Mouse (Mus musculus) hindbrain, postnatal 0 days (tissue): ENCODE results near the gene Cdc20. TPM values are rescaled to one million over a fixed set of nuclear protein-coding genes. Genes with fewer than 3 reads are reported as not detected.
A peak's percentile ranks its signal among the peaks of the same experiment; 100 is the strongest.

Experiments
- ATAC-seq: fragments of 200-750 bp; cut with Nextera tagmentation; 2 replicates; pipeline ENCODE4 v1.8.0; 2017; ENCODE audit warnings: mild to moderate bottlenecking, moderate TSS enrichment, moderate library complexity
- DNase-seq: peaks from one replicate; pipeline ENCODE4 v3.0.0-alpha.2; 2015; ENCODE audit warnings: low spot score
- H3K27ac ChIP-seq: fragments of 300-500 bp; sonication (generic); 2 replicates; pipeline ENCODE4 v1.5.1; 2014; ENCODE audit warnings: mild to moderate bottlenecking
- H3K27me3 ChIP-seq: fragments of 300-500 bp; sonication (generic); 2 replicates; pipeline ENCODE4 v1.6.1; 2014; ENCODE audit warnings: low read length, mixed read lengths; ENCODE audit not compliant: insufficient read depth
- H3K36me3 ChIP-seq: fragments of 300-500 bp; sonication (generic); 2 replicates; pipeline ENCODE4 v1.6.1; 2014; ENCODE audit warnings: low read length, mixed read lengths; ENCODE audit not compliant: insufficient read depth
- H3K4me1 ChIP-seq: fragments of 300-500 bp; sonication (generic); 2 replicates; pipeline ENCODE4 v1.6.1; 2014; ENCODE audit warnings: antibody characterized with exemption, low read length, mixed read lengths; ENCODE audit not compliant: insufficient read depth
- H3K4me2 ChIP-seq: fragments of 300-500 bp; sonication (generic); 2 replicates; pipeline ENCODE4 v1.6.1; 2014; ENCODE audit warnings: low read depth, mild to moderate bottlenecking, low read length, moderate library complexity, mixed read lengths
- H3K4me3 ChIP-seq: fragments of 300-500 bp; sonication (generic); 2 replicates; pipeline ENCODE4 v1.5.1; 2014; ENCODE audit warnings: low read length
- H3K9ac ChIP-seq: fragments of 300-500 bp; sonication (generic); replicated peaks from 2 replicates; pipeline ENCODE4 v1.6.1; 2014; ENCODE audit warnings: mild to moderate bottlenecking, low read length, moderate library complexity, mixed read lengths
- H3K9me3 ChIP-seq: fragments of 300-500 bp; sonication (generic); 2 replicates; pipeline ENCODE4 v1.6.1; 2016; ENCODE audit warnings: low read length, mixed read lengths
- CTCF ChIP-seq: IDR thresholded peaks from 2 replicates; pipeline ENCODE4 v1.5.1; 2016; ENCODE audit warnings: antibody characterized with exemption, control low read depth, low read depth
- WGBS: fragments of 180-500 bp; shearing (Covaris S2); extraction: QIAGEN DNeasy Blood & Tissue Kit; methylation state at CpG from one replicate; pipeline ENCODE4 v1.1.7; 2014; 5-methylcytosine and 5-hydroxymethylcytosine counted together
- polyA plus RNA-seq: library from polyadenylated mRNA; unstranded; fragments of >200 nt; fragmentation: Nextera tagmentation; extraction: Ambion mirVana; gene quantifications from 2 replicates; pipeline ENCODE4 v1.2.1, GENCODE M21; 2015
- total RNA-seq: library from RNA; depleted of rRNA; stranded (reverse); fragments of >200 nt; gene quantifications from 2 replicates; pipeline ENCODE4 v1.2.3, GENCODE M21; 2014

The Cdc20 gene
- total and polyA plus RNA-seq, 2 experiments from 2014 or later, result 36.3 to 40.7 TPM

DNA sequence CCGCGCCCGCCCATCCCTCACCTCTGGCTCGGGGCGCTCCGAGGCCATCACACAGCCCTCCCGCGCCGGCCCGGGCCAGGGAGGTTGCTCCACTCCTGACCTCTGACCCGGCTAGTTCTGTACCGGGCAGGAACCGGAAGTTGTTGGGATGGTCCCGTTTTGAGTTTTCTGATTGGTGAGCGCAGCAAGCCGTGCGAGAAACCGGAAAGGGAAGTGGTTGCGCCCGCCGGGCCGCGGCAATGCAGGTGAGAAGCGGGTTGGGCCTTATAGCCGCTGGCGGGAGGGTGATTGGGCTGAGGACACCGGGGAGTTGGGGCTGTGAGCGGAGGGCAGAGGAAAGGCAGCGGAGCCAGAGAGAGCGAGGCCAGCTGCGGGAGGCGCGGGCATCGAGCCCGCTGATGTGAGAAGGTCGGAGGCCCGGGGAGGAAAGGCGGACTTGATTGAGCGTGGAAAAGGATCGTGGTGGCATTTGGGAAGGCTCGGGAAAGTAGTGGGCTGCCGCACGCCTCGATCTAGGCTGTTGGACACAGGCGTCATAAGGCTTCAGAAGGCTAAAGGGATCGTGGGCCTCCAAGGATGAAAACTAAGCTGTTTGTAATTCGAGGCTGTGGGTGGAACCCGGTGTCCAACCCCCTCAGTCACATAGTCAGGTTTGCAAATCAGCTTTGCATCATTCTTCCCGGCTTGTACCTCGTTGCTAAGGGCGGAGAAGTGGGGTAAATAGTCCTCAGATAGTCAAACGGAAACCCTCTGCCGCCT is 27.8 kb downstream of the Cdc20 start, which contains the start of the genes Szt2 and Med8:
Gene Szt2, minus strand, starts transcription at position 132 of the 759 bp plus-strand sequence.
Gene Med8, plus strand, starts transcription at position 196 of the 759 bp plus-strand sequence.
- H3K4me1 ChIP-seq, result peaks cover 13% of the 10 kb centered on the region; the same call in 1 of the 2 replicates
- H3K4me3 ChIP-seq, result peak within 1 kb of the TSS; percentile 91
- H3K9ac ChIP-seq, result peak within 1 kb of the TSS; percentile 90
- H3K27ac ChIP-seq, result peak within 1 kb of the TSS; percentile 83
- no peaks in the 10 kb centered on the region for H3K9me3 ChIP-seq
- under 1% methylated on average over 53 of the region's 53 CpGs for WGBS
- ATAC-seq (peak; percentile 96), DNase-seq (peak; percentile 96)
- no peak for TF ChIP-seq CTCF
- peaks cover 31% of the 10 kb centered on the region for H3K36me3 ChIP-seq
- H3K4me2 ChIP-seq, result peak within 1 kb of the TSS; percentile 89
- no peaks in the 10 kb centered on the region for H3K27me3 ChIP-seq

DNA sequence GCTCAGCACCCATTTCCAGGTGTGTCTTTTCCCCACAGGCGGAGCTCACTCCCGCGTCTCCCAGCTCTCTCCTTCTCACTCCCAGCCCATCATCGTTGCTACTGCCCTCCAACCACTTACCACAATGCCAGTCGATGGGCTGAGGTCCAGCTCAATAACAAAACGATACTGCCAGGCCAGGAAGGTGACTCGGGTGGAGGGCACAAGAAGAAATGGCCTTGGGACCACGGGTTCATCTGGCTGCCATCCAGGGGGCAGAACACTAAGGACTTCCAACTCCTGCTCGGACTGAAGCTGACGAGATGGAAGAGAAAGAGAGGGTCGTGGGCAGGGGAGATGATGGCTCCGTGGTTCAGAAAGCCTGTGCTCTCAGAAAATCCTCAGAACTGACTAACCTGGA is 34.5 kb downstream of the Cdc20 start:
- TF ChIP-seq CTCF, result no peak
- no peak overlapping the region for H3K27ac ChIP-seq
- H3K9me3 ChIP-seq, result no peaks in the 10 kb centered on the region
- WGBS, result 92% methylated on average over 12 of the region's 12 CpGs
- ATAC-seq (no peak), DNase-seq (no peak)
- H3K4me1 ChIP-seq, result no peaks in the 10 kb centered on the region
- no peak overlapping the region for H3K9ac ChIP-seq
- H3K4me3 ChIP-seq, result no peak overlapping the region
- H3K27me3 ChIP-seq, result no peaks in the 10 kb centered on the region
- peaks cover 53% of the 10 kb centered on the region for H3K36me3 ChIP-seq
- no peak overlapping the region for H3K4me2 ChIP-seq

DNA sequence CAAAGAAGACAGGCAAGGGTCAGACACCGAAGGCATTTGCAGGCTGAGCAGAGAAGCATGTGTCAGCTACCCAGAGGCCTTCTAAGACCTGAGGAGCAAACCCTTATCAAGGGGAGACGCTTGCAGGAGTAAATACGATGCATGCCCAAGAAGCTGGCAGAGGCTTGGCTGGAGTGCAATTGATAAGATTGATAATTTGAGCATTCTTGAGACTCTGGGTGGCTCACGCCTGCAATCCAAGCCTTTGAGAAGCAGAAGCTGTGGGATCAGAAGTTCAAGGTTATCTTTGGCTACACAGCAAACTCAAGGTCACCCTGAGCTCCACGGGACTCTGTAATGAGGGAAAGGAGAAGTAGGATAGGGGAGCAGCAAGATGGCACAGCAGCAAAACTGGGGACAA is 35.2 kb downstream of the Cdc20 start:
- Histone ChIP-seq H3K27ac (no peak overlapping the region), H3K4me2 (no peak overlapping the region), H3K4me1 (no peaks in the 10 kb centered on the region), H3K4me3 (no peak overlapping the region), H3K27me3 (no peaks in the 10 kb centered on the region), H3K36me3 (peaks cover 60% of the 10 kb centered on the region), H3K9ac (no peak overlapping the region), H3K9me3 (no peaks in the 10 kb centered on the region)
- no peak for ATAC-seq
- WGBS, result 89% methylated on average over 5 of the region's 5 CpGs
- DNase-seq, result no peak
- TF ChIP-seq CTCF, result no peak

DNA sequence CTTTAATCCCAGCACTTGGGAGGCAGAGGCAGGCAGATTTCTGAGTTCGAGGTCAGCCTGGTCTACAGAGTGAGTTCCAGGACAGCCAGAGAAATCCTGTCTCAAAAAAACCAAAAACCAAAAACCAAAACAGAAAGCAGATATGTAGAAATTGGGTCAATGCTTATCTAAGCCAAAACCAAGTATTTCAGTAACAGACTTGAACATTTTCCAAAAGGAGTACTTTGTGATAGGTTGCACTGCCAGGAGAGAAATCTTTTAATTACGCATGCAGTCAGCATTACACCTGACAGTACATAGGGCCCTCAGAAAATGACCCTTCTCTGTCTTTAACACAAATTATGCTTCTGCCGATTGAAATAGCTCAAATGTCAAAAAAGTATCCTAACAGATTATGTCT is 35.7 kb downstream of the Cdc20 start:
- H3K4me1 ChIP-seq, result no peaks in the 10 kb centered on the region
- H3K9me3 ChIP-seq, result no peaks in the 10 kb centered on the region
- WGBS, result 96% methylated on average over 3 of the region's 3 CpGs
- no peaks in the 10 kb centered on the region for H3K27me3 ChIP-seq
- no peak overlapping the region for H3K4me3 ChIP-seq
- DNase-seq, result no peak
- no peak for ATAC-seq
- H3K9ac ChIP-seq, result no peak overlapping the region
- no peak for TF ChIP-seq CTCF
- H3K4me2 ChIP-seq, result no peak overlapping the region
- no peak overlapping the region for H3K27ac ChIP-seq
- H3K36me3 ChIP-seq, result peaks cover 65% of the 10 kb centered on the region

DNA sequence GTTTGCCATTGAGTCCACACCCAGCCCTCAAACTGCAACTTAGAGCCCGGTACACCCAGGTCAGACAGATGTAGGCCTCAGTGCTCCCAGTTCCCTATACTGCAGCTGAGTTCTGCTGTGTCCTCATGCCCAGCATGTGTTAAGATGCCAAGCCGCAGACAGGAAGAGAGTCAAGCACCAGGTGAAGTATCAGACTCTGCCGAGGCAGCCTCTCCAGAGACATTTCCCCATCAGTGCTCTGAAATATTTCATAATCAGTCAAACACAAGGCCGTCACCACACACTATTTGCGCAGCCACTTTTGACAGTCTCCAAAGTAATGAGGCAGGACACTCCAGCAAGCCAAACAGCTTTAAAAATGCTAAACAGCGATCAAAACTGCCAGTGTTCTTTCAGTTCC is 38.8 kb downstream of the Cdc20 start:
- ATAC-seq, result no peak
- TF ChIP-seq CTCF, result no peak
- no peak overlapping the region for H3K27ac ChIP-seq
- H3K9ac ChIP-seq, result no peak overlapping the region
- DNase-seq, result no peak
- H3K36me3 ChIP-seq, result peaks cover 79% of the 10 kb centered on the region
- 95% methylated on average over 6 of the region's 6 CpGs for WGBS
- H3K4me2 ChIP-seq, result no peak overlapping the region
- H3K4me3 ChIP-seq, result no peak overlapping the region
- no peaks in the 10 kb centered on the region for H3K9me3 ChIP-seq
- H3K27me3 ChIP-seq, result no peaks in the 10 kb centered on the region
- no peaks in the 10 kb centered on the region for H3K4me1 ChIP-seq

DNA sequence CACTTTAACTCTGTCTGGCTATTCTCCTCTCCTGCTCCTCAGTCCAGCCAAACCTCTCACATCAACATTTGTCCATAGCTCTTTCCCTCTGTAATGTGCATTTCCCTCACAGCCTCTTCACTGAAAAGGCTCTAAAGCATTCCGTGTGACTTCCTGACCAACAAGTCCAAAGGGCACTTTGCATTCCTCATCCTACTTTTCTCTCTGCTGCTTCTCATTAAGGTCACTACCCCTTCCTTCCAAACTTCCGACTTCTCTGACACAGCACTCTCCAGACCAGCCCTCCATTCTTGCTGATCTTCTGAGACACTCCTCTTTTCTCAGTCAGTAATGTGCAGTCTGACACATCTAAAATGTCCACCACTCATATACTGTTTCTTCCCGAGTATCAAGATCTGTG is 40.7 kb downstream of the Cdc20 start:
- Histone ChIP-seq H3K27me3 (no peaks in the 10 kb centered on the region), H3K9ac (no peak overlapping the region), H3K9me3 (no peaks in the 10 kb centered on the region), H3K4me1 (no peaks in the 10 kb centered on the region), H3K4me3 (no peak overlapping the region), H3K27ac (no peak overlapping the region), H3K4me2 (no peak overlapping the region), H3K36me3 (peaks cover 79% of the 10 kb centered on the region)
- TF ChIP-seq CTCF, result no peak
- WGBS, result 82% methylated on average over 3 of the region's 3 CpGs
- no peak for ATAC-seq
- no peak for DNase-seq

DNA sequence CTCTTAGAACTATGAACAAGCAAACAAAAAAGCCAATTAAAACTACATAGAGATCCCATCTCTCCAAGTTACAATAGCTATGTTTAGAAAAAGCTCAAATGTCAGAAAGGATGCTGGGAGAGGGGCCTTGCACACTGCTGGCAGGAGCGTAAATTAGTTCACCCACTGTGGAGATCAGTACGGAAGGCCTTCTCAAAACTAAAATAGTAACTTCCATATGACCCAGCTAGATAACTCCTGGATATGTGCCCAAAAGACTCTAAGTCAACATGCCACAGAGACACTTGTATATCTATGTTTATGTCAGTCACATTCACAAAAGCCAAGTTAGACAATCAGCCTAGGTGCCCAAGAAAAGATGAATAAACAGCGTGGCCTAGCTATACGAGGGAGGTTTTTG is 41.9 kb downstream of the Cdc20 start:
- TF ChIP-seq CTCF, result no peak
- Histone ChIP-seq H3K36me3 (peaks cover 80% of the 10 kb centered on the region), H3K27ac (no peak overlapping the region), H3K9ac (no peak overlapping the region), H3K4me3 (no peak overlapping the region), H3K27me3 (no peaks in the 10 kb centered on the region), H3K4me2 (no peak overlapping the region), H3K4me1 (no peaks in the 10 kb centered on the region), H3K9me3 (no peaks in the 10 kb centered on the region)
- 84% methylated on average over 4 of the region's 4 CpGs for whole genome bisulfite sequencing
- no peak for ATAC-seq
- DNase-seq, result no peak
